Mouse (Mus musculus) CH12.LX (cell line): Measurements from ENCODE around the gene Tfap2e. TPM values are rescaled to one million over a fixed set of nuclear protein-coding genes. Genes with fewer than 3 reads are reported as not detected.
A peak's percentile ranks its signal among the peaks of the same experiment; 100 is the strongest.

Experiments
- DNase-seq: peaks from one replicate; pipeline ENCODE4 v3.0.0-alpha.2; 2013; ENCODE audit errors: extremely low read depth
- H3K27ac ChIP-seq: 2 replicates; pipeline ENCODE4 v1.5.1; 2012; ENCODE audit warnings: low read depth, mild to moderate bottlenecking, control low read depth, moderate library complexity; ENCODE audit not compliant: insufficient read depth
- H3K27me3 ChIP-seq: replicated peaks from 2 replicates; pipeline ENCODE3; 2012; ENCODE audit warnings: inconsistent platforms
- H3K36me3 ChIP-seq, 2 experiments: replicated peaks in 1 of 2; 2 replicates each; pipeline versions ENCODE3 to v1.6.1; 2012; ENCODE audit warnings: inconsistent platforms in 1 of 2, low read length in 1 of 2, mild to moderate bottlenecking in 1 of 2, mixed read lengths in 1 of 2, moderate library complexity in 1 of 2; ENCODE audit not compliant: control insufficient read depth in 1 of 2, insufficient read depth in 1 of 2
- H3K4me1 ChIP-seq, 2 experiments: 2 replicates each; pipeline ENCODE4 v1.6.1; 2012; ENCODE audit warnings: inconsistent platforms in 1 of 2, moderate library complexity in 1 of 2; ENCODE audit not compliant: insufficient read depth in 2 of 2, control insufficient read depth in 1 of 2
- H3K4me2 ChIP-seq: 2 replicates; pipeline ENCODE4 v1.6.1; 2012; ENCODE audit warnings: low read depth, mild to moderate bottlenecking, control low read depth; ENCODE audit not compliant: poor library complexity, insufficient read depth, severe bottlenecking
- H3K4me3 ChIP-seq, 3 experiments: fragments of 150-350 bp in 1 of 3; sonication (generic) in 1 of 3; replicated peaks in 1 of 3; 2 replicates each; pipeline versions ENCODE3 to v1.5.1; 2011 to 2012; ENCODE audit warnings: low read depth in 2 of 3, low read length in 2 of 3, mild to moderate bottlenecking in 2 of 3, moderate library complexity in 2 of 3, control low read depth in 1 of 3, improper control_type of control experiment in 1 of 3, inconsistent platforms in 1 of 3, mixed read lengths in 1 of 3; ENCODE audit not compliant: poor library complexity in 1 of 3
- H3K79me2 ChIP-seq: replicated peaks from 2 replicates; pipeline ENCODE4 v1.6.1; 2012; ENCODE audit warnings: mild to moderate bottlenecking, moderate library complexity; ENCODE audit not compliant: control insufficient read depth, poor library complexity, insufficient read depth, severe bottlenecking; ENCODE audit errors: extremely low read depth
- H3K9ac ChIP-seq: 2 replicates; pipeline ENCODE4 v1.6.1; 2012; ENCODE audit warnings: low read depth, mild to moderate bottlenecking, control low read depth, moderate library complexity; ENCODE audit not compliant: insufficient read depth
- H3K9me3 ChIP-seq: replicated peaks from 2 replicates; pipeline ENCODE3; 2012; ENCODE audit warnings: low read length, inconsistent platforms, mixed read lengths
- CHD2 ChIP-seq: IDR thresholded peaks from 2 replicates; pipeline ENCODE4 v1.6.1; 2011; ENCODE audit warnings: low read length, improper control_type of control experiment
- ELF1 ChIP-seq: IDR thresholded peaks from 2 replicates; pipeline ENCODE4 v1.6.1; 2014; ENCODE audit warnings: low read depth, mild to moderate bottlenecking, inconsistent platforms, low read length, improper control_type of control experiment
- GABPA ChIP-seq: IDR thresholded peaks from 2 replicates; pipeline ENCODE4 v1.6.1; 2012; ENCODE audit warnings: low read depth, low read length, improper control_type of control experiment, inconsistent platforms; ENCODE audit not compliant: insufficient replicate concordance
- HCFC1 ChIP-seq: IDR thresholded peaks from 2 replicates; pipeline ENCODE4 v1.6.1; 2012; ENCODE audit warnings: low read depth, mild to moderate bottlenecking, inconsistent platforms, low read length, improper control_type of control experiment
- IRF4 ChIP-seq: IDR thresholded peaks from 2 replicates; pipeline ENCODE4 v1.6.1; 2014; ENCODE audit warnings: low read depth, mild to moderate bottlenecking, inconsistent platforms, low read length, improper control_type of control experiment
- JUND ChIP-seq: conservative IDR thresholded peaks from 2 replicates; pipeline ENCODE4 v1.6.1; 2011; ENCODE audit warnings: low read depth, low read length, improper control_type of control experiment
- MAFK ChIP-seq: IDR thresholded peaks from 2 replicates; pipeline ENCODE4 v1.6.1; 2011; ENCODE audit warnings: low read length, improper control_type of control experiment; ENCODE audit not compliant: insufficient replicate concordance
- MAZ ChIP-seq: IDR thresholded peaks from 2 replicates; pipeline ENCODE4 v1.6.1; 2012; ENCODE audit warnings: low read depth, mild to moderate bottlenecking, inconsistent platforms, low read length, improper control_type of control experiment, moderate library complexity
- MEF2A ChIP-seq: IDR thresholded peaks from 2 replicates; pipeline ENCODE4 v1.6.1; 2014; ENCODE audit warnings: low read depth, mild to moderate bottlenecking, inconsistent platforms, low read length, improper control_type of control experiment, borderline replicate concordance
- MXI1 ChIP-seq: IDR thresholded peaks from 2 replicates; pipeline ENCODE4 v1.6.1; 2011; ENCODE audit warnings: mild to moderate bottlenecking, low read depth, low read length, improper control_type of control experiment
- MYC ChIP-seq: IDR thresholded peaks from 2 replicates; pipeline ENCODE4 v1.6.1; 2011; ENCODE audit warnings: low read depth, mild to moderate bottlenecking, improper control_type of control experiment, low read length
- NRF1 ChIP-seq: IDR thresholded peaks from 2 replicates; pipeline ENCODE4 v1.6.1; 2014; ENCODE audit warnings: low read depth, mild to moderate bottlenecking, inconsistent platforms, low read length, improper control_type of control experiment, moderate library complexity
- POLR2AphosphoS2 ChIP-seq: IDR thresholded peaks from 2 replicates; pipeline ENCODE4 v1.6.1; 2011; ENCODE audit warnings: low read depth, low read length, improper control_type of control experiment
- SIN3A ChIP-seq: IDR thresholded peaks from 2 replicates; pipeline ENCODE4 v1.6.1; 2012; ENCODE audit warnings: low read length, improper control_type of control experiment, inconsistent platforms
- UBTF ChIP-seq: IDR thresholded peaks from 2 replicates; pipeline ENCODE4 v1.6.1; 2012; ENCODE audit warnings: low read depth, mild to moderate bottlenecking, inconsistent platforms, low read length, improper control_type of control experiment, moderate library complexity
- USF1 ChIP-seq: IDR thresholded peaks from 2 replicates; pipeline ENCODE4 v1.6.1; 2014; ENCODE audit warnings: low read depth, mild to moderate bottlenecking, inconsistent platforms, low read length, improper control_type of control experiment
- USF2 ChIP-seq: conservative IDR thresholded peaks from 2 replicates; pipeline ENCODE4 v1.6.1; 2011; ENCODE audit warnings: low read depth, low read length, improper control_type of control experiment
- ZC3H11A ChIP-seq: IDR thresholded peaks from 2 replicates; pipeline ENCODE4 v1.6.1; 2012; ENCODE audit warnings: low read depth, mild to moderate bottlenecking, inconsistent platforms, low read length, improper control_type of control experiment
- ZKSCAN1 ChIP-seq: IDR thresholded peaks from 2 replicates; pipeline ENCODE4 v1.6.1; 2012; ENCODE audit warnings: low read depth, inconsistent platforms, low read length, improper control_type of control experiment, borderline replicate concordance
- ZNF384 ChIP-seq: IDR thresholded peaks from 2 replicates; pipeline ENCODE4 v1.6.1; 2012; ENCODE audit warnings: low read depth, low read length, improper control_type of control experiment, inconsistent platforms
- dilution Hi-C: fragments of 300-500 bp; cut with MboI; formaldehyde crosslinking; loops from 2 replicates; pipeline ENCODE4 v1.14.3; 2020; ENCODE audit warnings: low sequenced_read_pairs; ENCODE audit not compliant: extremely low pct_unique_long_range_greater_than_20kb, extremely low pct_ligation_motif_present
- in situ Hi-C: fragments of 300-500 bp; cut with MboI; formaldehyde crosslinking; loops from 3 replicates; pipeline ENCODE4 v1.14.3; 2019; ENCODE audit warnings: low sequenced_read_pairs, low pct_ligation_motif_present, low pct_unique_long_range_greater_than_20kb, mixed read lengths
- polyA plus RNA-seq: library from polyadenylated mRNA; unstranded; fragments of >175 nt; gene quantifications from 2 replicates; pipeline ENCODE4 v1.2.1, GENCODE M21; 2012; ENCODE audit warnings: low read depth; ENCODE audit not compliant: insufficient read length
- total RNA-seq, 2 experiments: library from RNA; depleted of rRNA; stranded (reverse); fragments of 300-350 nt in 1 of 2; fragments of >200 nt in 1 of 2; gene quantifications; 2 replicates each; pipeline ENCODE4 v1.2.3; 2012 to 2014

The Tfap2e gene
- total and polyA plus RNA-seq, 3 experiments, result not detected

GRCm38 (mm10) chr4:126683084-126683483 is 53.0 kb downstream of the Tfap2e start:
- dilution Hi-C loops (no loop called here), in situ Hi-C loops (no loop called here)
- Histone ChIP-seq H3K27me3 (no peaks in the 10 kb centered on the region), H3K79me2 (peaks cover 61% of the 10 kb centered on the region), H3K9ac (peak overlapping the region; percentile 63), H3K4me2 (peak overlapping the region; percentile 99), H3K9me3 (no peaks in the 10 kb centered on the region), H3K4me1 (peaks cover 5 to 47% of the 10 kb centered on the region in 2 experiments)
- no peak for TF ChIP-seq HCFC1
- TF ChIP-seq MXI1, result peak; percentile 90
- peak; percentile 58 for TF ChIP-seq SIN3A
- 0 out of 2 replicates have a peak, but pooled peaks have one; percentile 40 for TF ChIP-seq CHD2
- no peak for TF ChIP-seq ZC3H11A
- TF ChIP-seq, all 38 proteins: peak for 3
- peak; percentile 58 for DNase-seq
- Histone ChIP-seq H3K36me3 (peaks cover 33 to 60% of the 10 kb centered on the region in 2 experiments), H3K27ac (peak overlapping the region; percentile 71), H3K4me3 (peak overlapping the region in 2 of 3 experiments; percentile 31 to 47)

GRCm38 (mm10) chr4:126682298-126682697 is 53.7 kb downstream of the Tfap2e start:
- Histone ChIP-seq H3K9ac (no peak overlapping the region; the same call in 1 of the 2 replicates), H3K27ac (no peak overlapping the region), H3K9me3 (no peaks in the 10 kb centered on the region), H3K36me3 (peaks cover 29 to 52% of the 10 kb centered on the region in 2 experiments), H3K79me2 (peaks cover 67% of the 10 kb centered on the region), H3K4me2 (peak overlapping the region; percentile 44), H3K4me1 (peaks cover 5 to 47% of the 10 kb centered on the region in 2 experiments), H3K4me3 (no peak overlapping the region), H3K27me3 (no peaks in the 10 kb centered on the region)
- TF ChIP-seq JUND, result no peak
- TF ChIP-seq MAFK, result 0 out of 2 replicates have a peak, but pooled peaks have one; percentile 14
- no peak for DNase-seq
- dilution Hi-C loops (no loop called here), in situ Hi-C loops (no loop called here)

- dilution Hi-C loops, result no loop called here
- H3K4me1 ChIP-seq, result peaks cover 7 to 37% of the 10 kb centered on the region in 2 experiments
- peak within 1 kb of the TSS; percentile 86 to 91 (median 88) for H3K4me3 ChIP-seq
- H3K36me3 ChIP-seq, result peaks cover 5 to 20% of the 10 kb centered on the region in 2 experiments
- peak within 1 kb of the TSS; percentile 64 for H3K4me2 ChIP-seq
- peak within 1 kb of the TSS; percentile 24 for H3K27ac ChIP-seq
- H3K79me2 ChIP-seq, result peaks cover 44% of the 10 kb centered on the region
- no peaks in the 10 kb centered on the region for H3K27me3 ChIP-seq
- no peaks in the 10 kb centered on the region for H3K9me3 ChIP-seq
- in situ Hi-C loops, result no loop called here
- H3K9ac ChIP-seq, result peak within 1 kb of the TSS; percentile 86
- peak; percentile 98 for DNase-seq
- no peak for TF ChIP-seq UBTF
- peak; percentile 35; the same call in 1 of the 2 replicates for TF ChIP-seq NRF1
- TF ChIP-seq IRF4, result peak; percentile 47; the same call in 1 of the 2 replicates
- peak; percentile 93 for TF ChIP-seq ELF1
- TF ChIP-seq ZKSCAN1, result no peak
- TF ChIP-seq SIN3A, result peak; percentile 87; the same call in 1 of the 2 replicates
- TF ChIP-seq USF1, result no peak
- no peak for TF ChIP-seq ZNF384
- no peak for TF ChIP-seq USF2
- no peak for TF ChIP-seq MAZ
- peak; percentile 100 for TF ChIP-seq CHD2
- peak; percentile 83 for TF ChIP-seq MYC
- peak; percentile 76 for TF ChIP-seq MEF2A
- peak; percentile 39; the same call in 1 of the 2 replicates for TF ChIP-seq JUND
- TF ChIP-seq MXI1, result peak; percentile 87
- no peak for TF ChIP-seq ZC3H11A
- TF ChIP-seq HCFC1, result peak; percentile 94
- peak; percentile 41; the same call in 1 of the 2 replicates for TF ChIP-seq GABPA
- peak; percentile 67 for TF ChIP-seq POLR2AphosphoS2
Observed at GRCm38 (mm10) chr4:126677054-126678003, 58.7 kb downstream of the Tfap2e start, which contains the start of gene Psmb2. TSS of gene Psmb2 (plus strand) at chr4:126677630.
